Mouse (Mus musculus) megakaryocyte, embryonic 14.5 days (primary cell): ENCODE results near the gene Vasn. TPM values are rescaled to one million over a fixed set of nuclear protein-coding genes. Genes with fewer than 3 reads are reported as not detected.

Experiments
- H3K27me3 ChIP-seq: replicated peaks from 2 replicates; pipeline ENCODE3; 2012; ENCODE audit warnings: inconsistent platforms
- H3K36me3 ChIP-seq: replicated peaks from 2 replicates; pipeline ENCODE3; 2012; ENCODE audit warnings: low read length, inconsistent platforms, mixed read lengths
- H3K4me1 ChIP-seq: 2 replicates; pipeline ENCODE4 v1.6.1; 2012; ENCODE audit warnings: inconsistent platforms
- H3K4me3 ChIP-seq: replicated peaks from 2 replicates; pipeline ENCODE3; 2012; ENCODE audit warnings: moderate library complexity, mild to moderate bottlenecking, inconsistent platforms
- H3K9me3 ChIP-seq: 2 replicates; pipeline ENCODE4 v1.6.1; 2012; ENCODE audit warnings: inconsistent platforms
- FLI1 ChIP-seq: IDR thresholded peaks from 2 replicates; pipeline ENCODE4 v1.6.1; 2012; ENCODE audit warnings: low read length, inconsistent platforms, mixed read lengths
- GATA1 ChIP-seq: IDR thresholded peaks from 3 replicates; pipeline ENCODE4 v1.6.1; 2012; ENCODE audit warnings: mixed read lengths, low read length, inconsistent platforms, borderline replicate concordance
- polyA plus RNA-seq: library from polyadenylated mRNA; stranded (reverse); fragments of >175 nt; gene quantifications from 2 replicates; pipeline ENCODE4 v1.2.3, GENCODE M21; 2012; ENCODE audit warnings: low replicate concordance; ENCODE audit not compliant: insufficient read depth

Gene Vasn
- polyA plus RNA-seq, 1 experiment = not detected

DNA sequence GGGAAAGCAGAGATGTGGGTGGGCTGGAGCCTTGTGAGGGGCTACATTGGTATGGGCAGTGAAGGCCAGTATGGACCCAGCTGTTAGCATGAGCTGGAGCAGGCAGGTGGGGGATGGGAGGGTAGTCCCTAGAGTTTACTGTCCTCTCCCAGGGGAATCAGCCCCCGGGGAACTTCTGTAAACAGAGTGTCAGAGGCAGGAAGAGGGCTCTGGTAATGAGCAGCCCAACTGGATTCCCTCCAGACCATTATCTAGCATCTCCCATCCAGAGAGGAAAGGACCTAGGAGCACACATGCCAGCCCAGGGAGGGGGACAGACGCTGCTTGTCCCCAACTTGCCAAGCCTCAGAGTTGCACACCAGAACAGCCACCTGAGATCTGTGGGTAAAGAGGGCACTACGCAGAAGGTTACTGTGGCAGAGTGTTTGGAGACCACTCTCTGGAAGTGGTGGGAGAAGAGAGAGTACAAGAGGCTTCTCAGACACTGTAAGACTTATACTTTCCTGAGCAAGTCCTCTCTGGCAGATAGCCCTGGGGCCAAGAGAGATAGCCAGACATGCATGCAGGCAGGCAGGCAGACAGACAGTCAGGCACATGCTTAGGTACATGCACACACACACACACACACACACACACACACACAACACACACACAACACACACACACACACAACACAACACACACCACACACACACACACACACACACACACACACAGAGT is 1.5 kb downstream of the Vasn start:
- H3K4me3 ChIP-seq = no peak overlapping the region
- peaks cover 70% of the 10 kb centered on the region for H3K4me1 ChIP-seq
- TF ChIP-seq FLI1 (no peak), GATA1 (no peak)
- peaks cover 11% of the 10 kb centered on the region for H3K27me3 ChIP-seq
- H3K9me3 ChIP-seq = no peaks in the 10 kb centered on the region
- peaks cover 87% of the 10 kb centered on the region for H3K36me3 ChIP-seq

DNA sequence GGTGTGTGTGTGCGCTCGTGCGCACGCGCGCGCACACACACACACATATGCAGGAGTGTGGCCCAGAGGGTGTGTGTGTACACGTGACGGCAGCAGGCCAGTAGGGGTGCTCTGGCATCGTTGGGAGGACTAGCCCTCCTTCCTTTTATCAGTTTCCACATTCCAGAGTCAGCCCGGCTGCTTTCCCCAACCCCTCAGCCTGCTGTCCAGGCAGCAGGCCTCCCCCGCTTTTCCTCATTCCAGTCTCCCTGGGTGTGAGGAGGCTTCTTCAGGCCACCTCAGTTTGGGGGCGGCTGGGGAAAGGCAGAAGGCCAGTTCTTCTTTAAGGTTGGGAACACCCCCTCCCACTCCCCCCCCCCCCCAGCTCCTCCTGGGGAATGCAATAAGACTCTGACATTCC is 2.4 kb downstream of the Vasn start:
- no peaks in the 10 kb centered on the region for H3K9me3 ChIP-seq
- H3K4me1 ChIP-seq = peaks cover 70% of the 10 kb centered on the region
- peaks cover 87% of the 10 kb centered on the region for H3K36me3 ChIP-seq
- no peak overlapping the region for H3K4me3 ChIP-seq
- TF ChIP-seq FLI1 = no peak
- no peak for TF ChIP-seq GATA1
- peaks cover 11% of the 10 kb centered on the region for H3K27me3 ChIP-seq

DNA sequence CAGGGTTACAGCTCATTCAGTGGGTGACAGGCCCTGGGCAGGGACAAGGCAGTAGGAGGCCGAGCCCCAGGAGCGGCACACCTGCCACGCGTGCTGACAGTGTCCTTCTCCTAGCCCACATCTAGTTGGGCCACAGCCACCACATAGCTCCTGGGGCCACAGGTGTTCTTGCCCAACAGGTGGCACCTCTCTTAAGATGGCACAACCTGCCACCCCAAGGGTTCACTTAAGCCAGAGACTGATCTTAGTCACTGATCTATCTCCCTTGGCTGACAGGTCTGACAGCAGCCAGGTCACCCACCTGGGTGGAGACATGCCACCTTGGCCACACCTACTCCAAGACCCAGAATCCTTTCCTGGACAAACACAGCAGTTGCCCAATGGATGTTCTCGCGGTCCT is 3.2 kb downstream of the Vasn start:
- peaks cover 74% of the 10 kb centered on the region for H3K4me1 ChIP-seq
- H3K9me3 ChIP-seq = no peaks in the 10 kb centered on the region
- peaks cover 88% of the 10 kb centered on the region for H3K36me3 ChIP-seq
- peaks cover 7% of the 10 kb centered on the region for H3K27me3 ChIP-seq
- H3K4me3 ChIP-seq = no peak overlapping the region
- TF ChIP-seq GATA1 (no peak), FLI1 (no peak)

DNA sequence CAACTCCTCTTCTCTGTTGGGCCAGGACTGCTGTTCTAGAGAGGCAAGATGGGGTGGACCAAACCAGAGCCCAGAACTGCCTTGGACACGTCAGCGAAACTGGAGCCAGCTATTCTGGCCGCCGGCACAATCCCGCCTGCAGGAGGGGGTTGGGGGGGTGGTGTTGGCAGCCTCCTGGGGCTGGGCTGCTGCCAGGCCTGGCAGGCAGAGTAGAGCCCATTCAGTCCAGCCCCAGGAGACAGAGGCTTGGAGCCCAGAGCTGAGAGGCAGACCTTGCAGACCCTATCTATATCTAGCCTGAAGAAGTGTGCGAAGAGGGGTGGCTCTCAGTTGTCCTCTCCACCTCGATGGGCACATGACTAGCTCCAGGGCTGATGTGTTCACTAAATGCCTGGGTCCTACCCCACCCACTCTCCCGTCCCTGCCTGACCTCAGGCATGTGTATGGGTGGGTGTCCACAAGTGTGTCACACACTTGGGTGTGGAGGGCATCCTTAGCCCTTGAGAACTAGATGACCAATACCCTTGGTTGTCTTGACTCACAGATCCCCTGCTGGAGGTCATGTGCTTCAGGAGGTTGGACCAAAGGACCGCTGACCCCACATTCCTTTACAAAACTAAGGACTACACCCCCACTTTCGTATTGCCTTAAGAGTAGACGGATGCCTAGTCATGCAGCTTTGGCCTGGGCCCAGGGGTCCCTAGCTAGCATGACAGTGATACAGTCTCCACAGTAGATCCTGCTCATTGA is 4.1 kb downstream of the Vasn start:
- H3K27me3 ChIP-seq = peaks cover 7% of the 10 kb centered on the region
- no peaks in the 10 kb centered on the region for H3K9me3 ChIP-seq
- peaks cover 74% of the 10 kb centered on the region for H3K4me1 ChIP-seq
- peaks cover 89% of the 10 kb centered on the region for H3K36me3 ChIP-seq
- no peak overlapping the region for H3K4me3 ChIP-seq
- TF ChIP-seq FLI1 = no peak
- no peak for TF ChIP-seq GATA1

DNA sequence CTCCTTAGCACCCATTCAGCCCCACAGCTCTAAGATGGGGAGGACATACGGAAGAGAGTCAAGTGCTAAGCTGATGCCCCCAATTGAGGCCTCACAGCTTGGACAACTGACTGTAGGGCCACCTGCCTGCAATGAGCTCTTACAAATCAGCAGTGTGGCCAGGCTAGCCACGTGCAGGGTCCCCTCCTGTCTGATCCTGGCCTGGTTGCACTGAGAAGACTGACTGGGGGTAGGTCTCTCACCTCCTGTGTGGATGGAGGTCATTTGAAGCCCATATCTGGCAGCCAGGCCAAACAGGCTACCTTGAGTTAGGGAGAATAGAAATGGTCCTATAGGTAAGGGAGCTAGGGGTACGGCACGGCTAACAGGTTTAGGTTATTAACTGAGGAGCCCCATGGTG is 6.1 kb downstream of the Vasn start:
- Histone ChIP-seq H3K27me3 (peaks cover 7% of the 10 kb centered on the region), H3K36me3 (peaks cover 91% of the 10 kb centered on the region), H3K4me1 (peaks cover 53% of the 10 kb centered on the region), H3K9me3 (no peaks in the 10 kb centered on the region), H3K4me3 (peak overlapping the region; percentile 14)
- TF ChIP-seq FLI1 (no peak), GATA1 (no peak)

DNA sequence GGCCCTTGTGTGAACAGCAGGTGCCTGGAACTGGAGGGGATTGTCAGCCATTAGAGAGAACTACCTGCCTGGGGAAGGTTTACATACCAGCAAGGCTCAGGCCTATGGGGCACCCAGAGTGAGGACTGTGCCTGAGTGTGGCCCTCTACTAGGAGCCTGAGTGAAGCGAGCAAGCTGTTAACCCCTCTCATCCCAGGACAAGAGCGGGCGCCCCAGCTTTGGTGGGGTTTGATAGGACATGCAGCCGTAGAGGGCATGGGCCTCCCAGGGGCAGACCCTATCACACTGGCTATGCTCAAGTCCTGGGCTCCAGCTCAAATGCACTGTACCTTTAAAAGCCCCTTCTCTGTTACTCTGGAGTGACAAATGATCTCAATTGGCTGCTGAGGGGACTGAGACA is 7.1 kb downstream of the Vasn start:
- Histone ChIP-seq H3K36me3 (peaks cover 95% of the 10 kb centered on the region), H3K4me3 (no peak overlapping the region), H3K9me3 (no peaks in the 10 kb centered on the region), H3K27me3 (peaks cover 7% of the 10 kb centered on the region), H3K4me1 (peaks cover 44% of the 10 kb centered on the region)
- TF ChIP-seq GATA1 (no peak), FLI1 (no peak)

DNA sequence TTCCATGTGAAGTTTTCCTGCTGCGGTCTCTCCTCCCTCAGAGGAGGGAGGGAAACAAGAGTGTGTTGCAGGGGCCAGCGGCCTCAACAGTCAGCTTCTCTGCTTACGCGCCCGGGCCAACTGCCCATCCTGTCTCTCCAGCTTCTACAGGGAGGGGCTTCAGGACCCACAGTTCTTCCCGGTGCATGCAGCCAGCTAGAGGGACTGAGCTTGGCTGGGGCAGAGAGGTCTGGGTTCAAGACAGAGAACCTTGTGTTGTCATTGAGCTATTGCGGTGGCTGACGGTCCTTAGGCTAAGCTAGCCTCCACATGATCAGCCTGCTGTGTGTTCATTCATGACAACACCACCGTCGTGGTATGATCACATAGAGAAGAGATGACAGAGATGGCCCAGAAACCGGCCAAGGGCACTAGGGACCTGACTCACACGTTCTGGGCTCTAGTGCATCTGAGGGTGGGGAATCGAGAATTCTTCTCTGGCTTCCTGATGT is 8.0 kb downstream of the Vasn start:
- TF ChIP-seq GATA1 = no peak
- no peaks in the 10 kb centered on the region for H3K9me3 ChIP-seq
- H3K27me3 ChIP-seq = peaks cover 7% of the 10 kb centered on the region
- H3K4me3 ChIP-seq = no peak overlapping the region
- H3K36me3 ChIP-seq = peaks cover 98% of the 10 kb centered on the region
- peaks cover 35% of the 10 kb centered on the region for H3K4me1 ChIP-seq

DNA sequence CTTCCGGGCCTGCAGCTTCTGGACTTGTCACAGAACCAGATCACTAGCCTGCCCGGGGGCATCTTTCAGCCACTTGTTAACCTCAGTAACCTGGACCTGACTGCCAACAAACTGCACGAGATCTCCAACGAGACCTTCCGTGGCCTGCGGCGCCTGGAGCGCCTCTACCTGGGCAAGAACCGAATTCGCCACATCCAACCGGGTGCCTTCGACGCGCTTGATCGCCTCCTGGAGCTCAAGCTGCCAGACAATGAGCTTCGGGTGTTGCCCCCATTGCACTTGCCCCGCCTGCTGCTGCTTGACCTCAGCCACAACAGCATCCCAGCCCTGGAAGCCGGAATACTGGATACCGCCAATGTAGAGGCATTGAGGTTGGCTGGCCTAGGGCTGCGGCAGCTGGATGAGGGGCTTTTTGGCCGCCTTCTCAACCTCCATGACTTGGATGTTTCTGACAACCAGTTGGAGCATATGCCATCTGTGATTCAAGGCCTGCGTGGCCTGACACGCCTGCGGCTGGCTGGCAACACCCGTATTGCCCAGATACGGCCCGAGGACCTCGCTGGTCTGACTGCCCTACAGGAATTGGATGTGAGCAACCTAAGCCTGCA is 8.8 kb downstream of the Vasn start:
- TF ChIP-seq GATA1 (no peak), FLI1 (no peak)
- H3K36me3 ChIP-seq = peaks cover 98% of the 10 kb centered on the region
- H3K4me3 ChIP-seq = no peak overlapping the region

DNA sequence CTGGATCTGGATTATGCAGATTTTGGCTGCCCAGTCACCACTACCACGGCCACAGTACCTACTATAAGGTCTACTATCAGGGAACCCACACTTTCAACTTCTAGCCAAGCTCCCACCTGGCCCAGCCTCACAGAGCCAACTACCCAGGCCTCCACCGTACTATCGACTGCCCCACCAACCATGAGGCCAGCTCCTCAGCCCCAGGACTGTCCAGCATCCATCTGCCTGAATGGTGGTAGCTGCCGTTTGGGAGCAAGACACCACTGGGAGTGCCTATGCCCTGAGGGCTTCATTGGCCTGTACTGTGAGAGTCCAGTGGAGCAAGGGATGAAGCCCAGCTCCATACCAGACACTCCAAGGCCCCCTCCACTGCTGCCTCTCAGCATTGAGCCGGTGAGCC is 9.5 kb downstream of the Vasn start:
- Histone ChIP-seq H3K36me3 (peaks cover 98% of the 10 kb centered on the region), H3K4me3 (no peak overlapping the region), H3K4me1 (peaks cover 27% of the 10 kb centered on the region), H3K9me3 (no peaks in the 10 kb centered on the region), H3K27me3 (peaks cover 4% of the 10 kb centered on the region)
- no peak for TF ChIP-seq FLI1
- no peak for TF ChIP-seq GATA1

More for the DNA sequence above, 8.8 kb downstream of the Vasn start:
- H3K4me1 ChIP-seq = peaks cover 31% of the 10 kb centered on the region
- H3K27me3 ChIP-seq = peaks cover 7% of the 10 kb centered on the region
- H3K9me3 ChIP-seq = no peaks in the 10 kb centered on the region

DNA sequence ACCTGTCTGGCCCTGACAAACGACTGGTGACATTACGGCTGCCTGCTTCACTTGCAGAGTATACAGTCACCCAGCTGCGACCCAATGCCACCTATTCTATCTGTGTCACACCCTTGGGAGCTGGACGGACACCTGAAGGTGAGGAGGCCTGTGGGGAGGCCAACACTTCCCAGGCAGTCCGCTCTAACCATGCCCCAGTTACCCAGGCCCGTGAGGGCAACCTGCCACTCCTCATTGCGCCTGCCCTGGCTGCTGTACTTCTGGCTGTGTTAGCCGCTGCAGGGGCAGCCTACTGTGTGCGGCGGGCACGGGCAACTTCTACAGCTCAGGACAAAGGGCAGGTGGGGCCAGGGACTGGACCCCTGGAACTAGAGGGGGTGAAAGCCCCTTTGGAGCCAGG is 10.0 kb downstream of the Vasn start:
- Histone ChIP-seq H3K4me3 (no peak overlapping the region), H3K4me1 (peaks cover 23% of the 10 kb centered on the region), H3K27me3 (peaks cover 4% of the 10 kb centered on the region), H3K36me3 (peaks cover 98% of the 10 kb centered on the region), H3K9me3 (no peaks in the 10 kb centered on the region)
- no peak for TF ChIP-seq FLI1
- TF ChIP-seq GATA1 = no peak
